Mouse (Mus musculus) layer of hippocampus, postnatal 25 days (tissue): ENCODE data around the gene Catsperd. TPM values are rescaled to one million over a fixed set of nuclear protein-coding genes. Genes with fewer than 3 reads are reported as not detected.
A peak's percentile ranks its signal among the peaks of the same experiment; 100 is the strongest.

Experiments
- DNase-seq, 2 experiments: peaks; one replicate each; pipeline ENCODE4 v3.0.0; 2022; ENCODE audit warnings: mixed read lengths in 2 of 2, low spot score in 1 of 2; ENCODE audit errors: extremely low spot score in 1 of 2
- total RNA-seq, 2 experiments: library from RNA; stranded (reverse); gene quantifications; 2 replicates each; pipeline ENCODE4 v1.2.3; 2021

The Catsperd gene
- under 1 TPM; 0.44 to 0.85 TPM for total RNA-seq

- no peak for DNase-seq
These were observed at the start of gene Catsperd for GRCm38 (mm10) chr17:56627530-56628277. Gene Catsperd (plus strand): TSS chr17:56628143.

- DNase-seq: no peak
These were observed 44.9 kb upstream of the Catsperd start for GRCm38 (mm10) chr17:56583071-56583470.

GRCm38 (mm10) chr17:56583611-56584256 lies 44.2 kb upstream of the Catsperd start:
- peak in 1 of 2 experiments; percentile 25 for DNase-seq

GRCm38 (mm10) chr17:56584257-56585130 lies 43.4 kb upstream of the Catsperd start, which contains the start of the genes Safb2 and Safb:
Gene Safb2 (minus strand): TSS chr17:56584585.
Gene Safb (plus strand): TSS chr17:56584825.
- DNase-seq: peak; percentile 98

DNA sequence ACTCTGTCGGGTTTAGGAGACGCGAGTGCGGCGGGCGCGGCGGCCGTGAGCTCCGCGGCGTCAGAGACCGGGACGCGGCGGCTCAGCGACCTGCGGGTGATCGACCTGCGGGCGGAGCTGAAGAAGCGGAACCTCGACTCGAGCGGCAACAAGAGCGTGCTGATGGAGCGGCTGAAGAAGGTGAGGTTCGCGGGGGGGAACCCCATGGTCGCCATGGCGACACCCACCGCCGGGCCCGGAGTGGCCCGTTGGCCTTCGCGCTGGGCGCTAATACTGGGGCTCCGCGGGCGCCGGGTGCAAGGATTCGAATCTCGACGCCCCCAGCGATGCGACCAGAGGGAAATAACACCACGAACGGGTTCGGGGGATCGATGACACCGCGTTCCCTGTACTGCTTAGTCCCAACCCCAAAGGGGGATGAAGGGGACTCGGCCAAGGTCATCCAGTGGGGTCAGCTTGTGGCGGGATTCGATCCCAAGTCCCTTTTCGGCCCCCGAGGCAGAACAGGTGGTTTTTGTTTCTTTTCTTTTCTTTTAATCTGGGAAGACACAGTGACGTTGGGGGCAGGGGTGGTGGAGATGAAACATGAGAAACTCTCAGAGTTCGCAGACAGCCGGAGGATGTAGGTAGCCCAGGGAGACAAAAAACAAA lies 42.6 kb upstream of the Catsperd start:
- DNase-seq: peak in 1 of 2 experiments; percentile 35

GRCm38 (mm10) chr17:56587773-56588172 lies 40.2 kb upstream of the Catsperd start:
- DNase-seq: no peak

DNA sequence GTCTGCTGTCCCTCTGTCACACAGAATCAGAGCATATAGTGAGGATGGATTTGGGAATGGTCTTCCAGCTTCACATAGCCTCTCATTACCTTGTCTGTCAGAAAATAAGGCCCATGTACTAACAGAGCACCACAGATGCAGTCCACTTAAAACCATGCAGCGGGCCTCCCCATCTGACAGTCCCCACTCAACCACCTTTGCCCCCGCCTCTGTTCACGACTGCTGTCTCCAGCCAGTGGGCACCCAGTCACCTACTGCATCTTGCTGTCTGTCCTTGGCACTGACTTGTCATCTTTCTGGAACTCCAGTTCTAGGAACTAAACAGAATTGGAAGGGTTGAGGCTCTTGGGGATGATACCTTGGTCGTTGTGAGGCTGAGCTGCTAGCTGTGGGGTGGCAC lies 39.0 kb upstream of the Catsperd start:
- no peak for DNase-seq

GRCm38 (mm10) chr17:56592553-56592952 lies 35.4 kb upstream of the Catsperd start:
- DNase-seq: no peak

DNA sequence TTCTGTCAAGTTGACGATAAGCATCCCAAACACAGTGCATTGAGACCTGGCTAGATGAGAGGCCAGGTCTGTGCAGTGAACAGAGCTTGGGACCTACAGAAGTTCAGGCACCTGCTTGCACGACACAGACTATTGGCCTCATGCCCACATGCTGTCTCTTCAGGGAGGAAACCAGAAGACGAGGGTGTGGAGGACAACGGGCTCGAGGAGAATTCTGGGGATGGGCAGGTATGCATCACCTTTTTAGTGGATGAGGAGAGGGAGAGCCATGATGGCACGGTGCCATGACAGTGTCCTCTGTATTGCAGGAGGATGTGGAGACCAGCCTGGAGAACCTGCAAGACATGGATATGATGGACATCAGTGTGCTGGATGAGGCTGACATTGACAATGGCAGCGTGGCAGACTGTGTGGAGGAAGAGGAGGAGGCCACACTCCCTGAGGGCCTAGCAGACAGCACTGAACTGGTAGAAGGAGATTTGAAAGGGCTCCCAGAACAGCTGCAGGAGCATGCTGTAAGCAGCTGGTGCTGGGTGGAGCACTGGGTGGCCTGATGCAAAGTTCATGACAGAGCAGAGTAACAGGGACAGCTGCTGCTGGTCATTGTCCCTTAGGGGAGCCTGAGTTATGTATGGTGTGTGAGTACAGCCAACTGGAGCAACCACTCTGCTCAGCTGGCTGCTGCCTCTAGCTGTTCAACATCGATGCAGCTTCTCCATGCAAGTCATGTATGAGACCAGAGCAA lies 34.2 kb upstream of the Catsperd start:
- no peak for DNase-seq

DNA sequence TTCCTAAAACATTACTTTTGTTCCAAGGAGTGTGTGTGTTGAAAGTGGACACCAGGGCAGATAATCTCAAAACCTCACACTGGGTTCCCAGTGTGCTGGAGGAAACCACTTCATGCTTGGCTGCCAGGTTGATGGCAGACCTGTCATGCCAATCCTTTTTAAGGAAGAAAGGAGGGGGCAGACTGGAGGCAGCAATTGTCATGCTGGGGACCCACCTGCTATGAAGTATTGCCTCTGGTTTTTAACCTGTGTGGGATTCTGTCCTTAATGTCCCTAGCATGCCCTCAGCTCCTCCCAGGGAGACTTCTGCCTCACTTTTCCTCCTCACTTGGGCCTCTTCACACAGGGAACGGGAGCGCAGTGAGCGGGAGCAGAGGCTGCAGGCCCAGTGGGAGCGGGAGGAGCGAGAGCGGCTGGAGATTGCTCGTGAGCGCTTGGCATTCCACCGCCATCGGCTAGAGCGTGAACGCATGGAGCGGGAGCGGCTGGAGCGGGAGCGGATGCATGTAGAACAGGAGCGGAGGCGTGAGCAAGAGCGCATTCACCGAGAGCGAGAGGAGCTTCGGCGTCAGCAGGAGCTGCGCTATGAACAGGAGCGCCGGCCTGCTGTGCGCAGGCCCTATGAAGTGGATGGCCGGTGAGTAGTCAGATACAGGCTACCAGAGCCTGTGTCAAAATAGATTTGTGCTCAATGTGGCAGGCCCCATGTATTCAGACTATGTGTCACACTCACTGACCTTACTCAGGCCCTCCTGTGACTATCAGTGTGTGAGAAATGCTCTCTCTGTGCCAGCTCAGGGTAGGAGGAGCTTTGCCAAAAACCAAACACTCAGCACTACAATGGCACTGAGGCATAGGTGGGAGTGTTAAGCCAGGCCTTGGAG lies 24.5 kb upstream of the Catsperd start:
- DNase-seq: no peak

GRCm38 (mm10) chr17:56604070-56604380 lies 23.9 kb upstream of the Catsperd start:
- no peak for DNase-seq

GRCm38 (mm10) chr17:56604422-56604821 lies 23.5 kb upstream of the Catsperd start:
- no peak for DNase-seq

GRCm38 (mm10) chr17:56605431-56605830 lies 22.5 kb upstream of the Catsperd start:
- no peak for DNase-seq

DNA sequence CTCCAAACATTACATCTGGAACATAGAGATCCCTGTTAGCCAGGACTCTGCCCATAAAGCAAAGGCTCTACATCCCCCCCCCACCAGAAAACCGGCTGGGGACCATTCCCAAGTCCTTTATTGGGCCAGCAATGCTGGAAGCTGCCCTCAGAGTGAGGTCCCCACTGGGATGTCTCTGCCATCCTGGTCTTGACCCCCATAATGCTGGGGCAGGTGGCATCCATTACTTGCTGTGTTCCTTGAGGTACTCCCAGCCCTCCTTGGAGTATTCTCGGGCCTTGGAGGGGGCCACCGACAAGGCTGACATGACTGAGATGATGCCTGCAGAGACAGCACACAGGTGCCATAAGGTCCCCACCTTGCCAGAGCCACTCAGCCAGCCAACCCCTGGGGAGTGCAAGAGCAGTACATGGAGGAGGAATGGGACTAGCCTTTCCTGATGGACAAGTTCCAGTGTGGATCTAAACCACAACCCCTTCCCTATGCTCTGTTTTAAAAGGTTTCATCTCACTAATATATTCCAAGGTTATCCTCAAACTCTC lies 20.4 kb upstream of the Catsperd start:
- no peak for DNase-seq

- DNase-seq: no peak
These were observed 19.2 kb upstream of the Catsperd start for GRCm38 (mm10) chr17:56608699-56609098.

GRCm38 (mm10) chr17:56609452-56610171 lies 18.3 kb upstream of the Catsperd start, which contains the start of gene 2410015M20Rik:
Gene 2410015M20Rik (minus strand): TSS chr17:56609771.
- peak; percentile 87 to 89 for DNase-seq

DNA sequence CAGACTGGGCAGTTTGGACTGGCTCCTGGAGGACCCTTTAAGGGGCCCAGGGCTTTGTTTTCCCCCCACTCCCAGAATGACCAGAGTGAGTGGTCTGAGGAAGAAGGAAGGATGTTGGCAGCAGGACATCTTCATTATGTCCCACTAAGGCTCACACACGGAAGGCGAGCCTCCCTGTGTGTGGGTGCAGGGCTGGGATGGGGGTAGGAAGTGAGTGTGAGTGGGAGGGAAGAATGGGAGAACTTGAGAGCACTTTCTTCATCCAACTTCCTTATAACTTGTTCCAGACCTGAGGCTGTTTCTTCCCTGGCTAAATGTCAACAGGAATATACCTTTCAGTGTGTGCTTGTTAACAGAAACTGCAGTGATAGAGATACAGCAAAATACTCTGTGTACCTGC lies 16.6 kb upstream of the Catsperd start:
- DNase-seq: no peak
